Mouse (Mus musculus) brain, embryonic 14.5 days (tissue): Measurements from ENCODE around the gene Vps35l.

Experiments used
- CTCF ChIP-seq: fragments of 200-500 bp; IDR thresholded peaks from 2 replicates; pipeline ENCODE4 v1.5.1; 2012; ENCODE audit warnings: inconsistent platforms, mild to moderate bottlenecking, moderate library complexity, borderline replicate concordance; ENCODE audit not compliant: insufficient read depth, insufficient read length; ENCODE audit errors: extremely low read depth
- POLR2A ChIP-seq: fragments of 200-500 bp; IDR thresholded peaks from 2 replicates; pipeline ENCODE4 v1.6.1; 2012; ENCODE audit warnings: mild to moderate bottlenecking, inconsistent platforms, borderline replicate concordance; ENCODE audit not compliant: poor library complexity, insufficient read depth, insufficient read length, severe bottlenecking; ENCODE audit errors: extremely low read depth

DNA sequence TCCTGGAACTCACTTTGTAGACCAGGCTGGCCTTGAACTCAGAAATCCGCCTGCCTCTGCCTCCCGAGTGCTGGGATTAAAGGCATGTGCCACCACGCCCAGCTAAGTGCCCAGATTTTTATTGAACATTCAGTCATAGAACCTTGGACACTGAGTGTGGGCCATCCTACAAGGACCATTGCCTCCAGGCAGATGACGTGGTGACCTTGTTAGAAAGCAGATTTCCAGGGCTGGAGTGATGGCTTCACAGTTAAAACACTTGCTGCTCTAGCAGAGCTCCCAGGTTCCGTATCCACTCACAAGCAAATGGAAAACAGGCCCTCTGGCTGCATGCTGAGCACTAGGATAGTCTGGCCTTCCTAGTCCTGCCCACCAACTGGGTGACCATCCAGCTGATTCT is 4.7 kb downstream of the Vps35l start:
- TF ChIP-seq CTCF (no peak), POLR2A (no peak)
